Mouse (Mus musculus): ENCODE results near the gene Pnkd. TPM values are rescaled to one million over a fixed set of nuclear protein-coding genes. Genes with fewer than 3 reads are reported as not detected.

The Pnkd gene
- polyA plus RNA-seq, 1 experiment from 2014 or later: 156 TPM

- ATAC-seq (ENCODE audit: low FRiP score): no peak
- Histone ChIP-seq H3K9ac (replicated peaks) (no peak overlapping the region), H3K27ac (replicated peaks) (0 out of 2 replicates have a peak overlapping the region, but pooled peaks have one; percentile 7), H3K27me3 (replicated peaks) (no peaks in the 10 kb centered on the region), H3K4me1 (no peaks in the 10 kb centered on the region), H3K4me3 (replicated peaks) (no peak overlapping the region), H3K36me3 (peaks cover 55% of the 10 kb centered on the region), H3K9me3 (replicated peaks) (no peaks in the 10 kb centered on the region), H3K4me2 (no peak overlapping the region)
- 66% methylated on average over 5 of the region's 5 CpGs for WGBS
Measured at GRCm38 (mm10) chr1:74249331-74249980, 35.3 kb upstream of the Pnkd start.

GRCm38 (mm10) chr1:74250096-74250495, 34.6 kb upstream of the Pnkd start:
- H3K4me3 ChIP-seq (replicated peaks): no peak overlapping the region
- no peaks in the 10 kb centered on the region for H3K27me3 ChIP-seq (replicated peaks)
- H3K27ac ChIP-seq (replicated peaks): no peak overlapping the region
- no peak overlapping the region for H3K4me2 ChIP-seq
- WGBS: 92% methylated on average over 4 of the region's 4 CpGs
- no peak overlapping the region for H3K9ac ChIP-seq (replicated peaks)
- no peaks in the 10 kb centered on the region for H3K4me1 ChIP-seq
- no peak for ATAC-seq (ENCODE audit: low FRiP score)
- peaks cover 60% of the 10 kb centered on the region for H3K36me3 ChIP-seq
- no peaks in the 10 kb centered on the region for H3K9me3 ChIP-seq (replicated peaks)

GRCm38 (mm10) chr1:74255704-74256345, 28.9 kb upstream of the Pnkd start:
- Histone ChIP-seq H3K36me3 (peaks cover 72% of the 10 kb centered on the region), H3K4me3 (replicated peaks) (no peak overlapping the region), H3K4me1 (no peaks in the 10 kb centered on the region), H3K27me3 (replicated peaks) (no peaks in the 10 kb centered on the region), H3K4me2 (no peak overlapping the region), H3K27ac (replicated peaks) (no peak overlapping the region), H3K9me3 (replicated peaks) (no peaks in the 10 kb centered on the region), H3K9ac (replicated peaks) (no peak overlapping the region)
- no peak for ATAC-seq (ENCODE audit: low FRiP score)
- 98% methylated on average over 8 of the region's 8 CpGs for WGBS

GRCm38 (mm10) chr1:74256782-74257181, 27.9 kb upstream of the Pnkd start:
- Histone ChIP-seq H3K4me3 (replicated peaks) (no peak overlapping the region), H3K27me3 (replicated peaks) (no peaks in the 10 kb centered on the region), H3K36me3 (peaks cover 69% of the 10 kb centered on the region), H3K27ac (replicated peaks) (no peak overlapping the region), H3K9ac (replicated peaks) (no peak overlapping the region), H3K4me1 (no peaks in the 10 kb centered on the region), H3K9me3 (replicated peaks) (no peaks in the 10 kb centered on the region), H3K4me2 (no peak overlapping the region)
- WGBS: 90% methylated on average over 4 of the region's 4 CpGs
- no peak for ATAC-seq (ENCODE audit: low FRiP score)

GRCm38 (mm10) chr1:74262510-74262909, 22.2 kb upstream of the Pnkd start:
- Histone ChIP-seq H3K9ac (replicated peaks) (no peak overlapping the region), H3K36me3 (peaks cover 77% of the 10 kb centered on the region), H3K27me3 (replicated peaks) (no peaks in the 10 kb centered on the region), H3K4me2 (no peak overlapping the region), H3K9me3 (replicated peaks) (no peaks in the 10 kb centered on the region), H3K4me3 (replicated peaks) (no peak overlapping the region), H3K27ac (replicated peaks) (no peak overlapping the region), H3K4me1 (no peaks in the 10 kb centered on the region)
- WGBS: 90% methylated on average over 6 of the region's 6 CpGs
- no peak for ATAC-seq (ENCODE audit: low FRiP score)

- Histone ChIP-seq H3K4me1 (no peaks in the 10 kb centered on the region), H3K4me3 (replicated peaks) (no peak overlapping the region), H3K27ac (replicated peaks) (no peak overlapping the region), H3K36me3 (peaks cover 54% of the 10 kb centered on the region), H3K4me2 (no peak overlapping the region), H3K27me3 (replicated peaks) (no peaks in the 10 kb centered on the region), H3K9me3 (replicated peaks) (no peaks in the 10 kb centered on the region), H3K9ac (replicated peaks) (no peak overlapping the region)
- 91% methylated on average over 8 of the region's 8 CpGs for WGBS
- no peak for ATAC-seq (ENCODE audit: low FRiP score)
Measured at GRCm38 (mm10) chr1:74268750-74269149, 16.0 kb upstream of the Pnkd start.

- no peak for ATAC-seq (ENCODE audit: low FRiP score)
- Histone ChIP-seq H3K9ac (replicated peaks) (no peak overlapping the region), H3K4me2 (no peak overlapping the region), H3K4me3 (replicated peaks) (no peak overlapping the region), H3K27me3 (replicated peaks) (no peaks in the 10 kb centered on the region), H3K27ac (replicated peaks) (no peak overlapping the region), H3K36me3 (peaks cover 25% of the 10 kb centered on the region), H3K9me3 (replicated peaks) (no peaks in the 10 kb centered on the region), H3K4me1 (no peaks in the 10 kb centered on the region)
- 74% methylated on average over 4 of the region's 4 CpGs for WGBS
Measured at GRCm38 (mm10) chr1:74271659-74272058, 13.1 kb upstream of the Pnkd start.

GRCm38 (mm10) chr1:74275015-74275414, 9.7 kb upstream of the Pnkd start:
- H3K27ac ChIP-seq (replicated peaks): no peak overlapping the region
- no peak overlapping the region for H3K4me2 ChIP-seq
- WGBS: 54% methylated on average over 9 of the region's 9 CpGs
- peaks cover 8% of the 10 kb centered on the region for H3K36me3 ChIP-seq
- ATAC-seq (ENCODE audit: low FRiP score): no peak
- no peaks in the 10 kb centered on the region for H3K27me3 ChIP-seq (replicated peaks)
- H3K9me3 ChIP-seq (replicated peaks): no peaks in the 10 kb centered on the region
- no peak overlapping the region for H3K9ac ChIP-seq (replicated peaks)
- H3K4me3 ChIP-seq (replicated peaks): no peak overlapping the region
- H3K4me1 ChIP-seq: no peaks in the 10 kb centered on the region

- WGBS: 73% methylated on average over 6 of the region's 6 CpGs
- Histone ChIP-seq H3K4me2 (no peak overlapping the region), H3K36me3 (peaks cover 29% of the 10 kb centered on the region), H3K9me3 (replicated peaks) (no peaks in the 10 kb centered on the region), H3K9ac (replicated peaks) (no peak overlapping the region), H3K4me1 (peaks cover 8% of the 10 kb centered on the region), H3K27ac (replicated peaks) (no peak overlapping the region), H3K27me3 (replicated peaks) (no peaks in the 10 kb centered on the region), H3K4me3 (replicated peaks) (no peak overlapping the region)
- no peak for ATAC-seq (ENCODE audit: low FRiP score)
Measured at GRCm38 (mm10) chr1:74277041-74277440, 7.7 kb upstream of the Pnkd start.

GRCm38 (mm10) chr1:74277883-74278537, 6.7 kb upstream of the Pnkd start:
- H3K36me3 ChIP-seq: peaks cover 38% of the 10 kb centered on the region
- H3K4me2 ChIP-seq: no peak overlapping the region
- no peak overlapping the region for H3K4me3 ChIP-seq (replicated peaks)
- H3K9ac ChIP-seq (replicated peaks): no peak overlapping the region
- 49% methylated on average over 8 of the region's 8 CpGs for WGBS
- H3K9me3 ChIP-seq (replicated peaks): no peaks in the 10 kb centered on the region
- H3K4me1 ChIP-seq: peaks cover 17% of the 10 kb centered on the region
- no peak overlapping the region for H3K27ac ChIP-seq (replicated peaks)
- ATAC-seq (ENCODE audit: low FRiP score): no peak
- no peaks in the 10 kb centered on the region for H3K27me3 ChIP-seq (replicated peaks)

GRCm38 (mm10) chr1:74278538-74278937, 6.2 kb upstream of the Pnkd start, which contains the start of gene Gpbar1:
Gene Gpbar1, plus strand, starts transcription at chr1:74278550.
- Histone ChIP-seq H3K27ac (replicated peaks) (no peak within 1 kb of the TSS), H3K4me2 (no peak within 1 kb of the TSS), H3K27me3 (replicated peaks) (no peaks in the 10 kb centered on the region), H3K36me3 (peaks cover 41% of the 10 kb centered on the region), H3K9ac (replicated peaks) (no peak within 1 kb of the TSS), H3K4me1 (peaks cover 23% of the 10 kb centered on the region), H3K4me3 (replicated peaks) (no peak within 1 kb of the TSS), H3K9me3 (replicated peaks) (no peaks in the 10 kb centered on the region)
- no peak for ATAC-seq (ENCODE audit: low FRiP score)
- WGBS: 94% methylated on average over 10 of the region's 10 CpGs

GRCm38 (mm10) chr1:74278988-74279387, 5.7 kb upstream of the Pnkd start:
- H3K27me3 ChIP-seq (replicated peaks): no peaks in the 10 kb centered on the region

More at GRCm38 (mm10) chr1:74278988-74279387, 5.7 kb upstream of the Pnkd start:
- H3K9ac ChIP-seq (replicated peaks): no peak overlapping the region
- H3K4me3 ChIP-seq (replicated peaks): no peak overlapping the region
- no peaks in the 10 kb centered on the region for H3K9me3 ChIP-seq (replicated peaks)
- peaks cover 27% of the 10 kb centered on the region for H3K4me1 ChIP-seq
- H3K4me2 ChIP-seq: no peak overlapping the region
- 90% methylated on average over 11 of the region's 11 CpGs for WGBS
- H3K36me3 ChIP-seq: peaks cover 41% of the 10 kb centered on the region
- ATAC-seq (ENCODE audit: low FRiP score): no peak
- no peak overlapping the region for H3K27ac ChIP-seq (replicated peaks)

Data from neural tube, embryonic 15.5 days (tissue).